Mouse (Mus musculus): Measurements from ENCODE around the gene Lin28a.
A peak's percentile ranks its signal among the peaks of the same experiment; 100 is the strongest.

Lin28a gene

GRCm38 (mm10) chr4:133971741-133972140 lies 46.9 kb downstream of the Lin28a start:
- DNase-seq, result no peak

- DNase-seq, result no peak
These were observed 47.8 kb downstream of the Lin28a start for GRCm38 (mm10) chr4:133970876-133971275.

GRCm38 (mm10) chr4:133970196-133970595 lies 48.4 kb downstream of the Lin28a start:
- no peak for DNase-seq

GRCm38 (mm10) chr4:133969114-133969770 lies 49.4 kb downstream of the Lin28a start:
- no peak for DNase-seq

GRCm38 (mm10) chr4:133968150-133968921 lies 50.3 kb downstream of the Lin28a start, which contains the start of gene Hmgn2:
Gene Hmgn2 (minus strand): TSS chr4:133968650.
- DNase-seq, result peak; percentile 46

- peak; percentile 89 for DNase-seq
These were observed 50.8 kb downstream of the Lin28a start for GRCm38 (mm10) chr4:133967866-133968149.

GRCm38 (mm10) chr4:133967138-133967865 lies 51.3 kb downstream of the Lin28a start:
- peak; percentile 98 for DNase-seq

- DNase-seq, result no peak
These were observed 52.2 kb downstream of the Lin28a start for GRCm38 (mm10) chr4:133966271-133966940.

GRCm38 (mm10) chr4:133962566-133962965 lies 56.1 kb downstream of the Lin28a start:
- no peak for DNase-seq

GRCm38 (mm10) chr4:133958884-133959283 lies 59.8 kb downstream of the Lin28a start:
- DNase-seq, result no peak

- no peak for DNase-seq
These were observed 62.3 kb downstream of the Lin28a start for GRCm38 (mm10) chr4:133956358-133956757.

Data from right cerebral cortex, postnatal 25 days (tissue).